Comparison of ENCODE assay signal across 21 mouse cellular contexts in the genomic region with DNA sequence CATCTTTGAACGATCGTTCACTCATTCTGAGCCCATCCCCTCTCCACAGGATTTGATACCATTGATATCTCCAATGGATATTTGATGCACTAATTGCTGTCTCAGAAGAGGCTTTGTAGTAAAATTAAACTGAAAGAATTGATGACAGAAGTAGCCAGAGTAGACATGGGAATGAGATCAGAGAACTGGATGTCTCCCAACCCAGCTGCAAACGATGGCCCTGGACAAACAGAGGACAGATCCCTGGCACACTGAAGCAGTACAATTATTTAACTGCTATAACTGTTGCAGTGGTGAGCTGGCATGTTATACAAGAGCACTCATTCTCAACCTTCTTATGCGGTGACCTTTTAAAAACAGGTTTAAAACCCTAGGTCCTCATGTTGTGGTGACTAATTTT.
A peak's percentile ranks its signal among the peaks of the same experiment; 100 is the strongest.
DNase-seq lines count a peak whose midpoint lies in the region; ATAC-seq lines count a peak whose summit lies in the region.
"Had no signal": no experiment of that assay in that cellular context is flagged by ENCODE, and none has a peak within 500 bp of the region (broad histone marks: within the 10 kb centered on the region; RNA-seq: fewer than 3 reads in every experiment).

No protein-coding gene starts in this region.

- peak; percentile 93 for ATAC-seq in frontal cortex, adult (ENCODE audit: low TSS enrichment)
- ATAC-seq: forebrain, embryonic 13.5 days; inflammation-experienced regulatory T-cells, adult 6 months; liver, embryonic 12.5 days had no signal

- no peak for DNase-seq in frontal cortex, postnatal 25 days (ENCODE audit: low spot score in 2 of 2)
- DNase-seq in layer of hippocampus, adult 11-12 months (ENCODE audit: low spot score): peak; percentile 56
- DNase-seq in layer of hippocampus, postnatal 36 days: no peak
- peak; percentile 26 for DNase-seq in right cerebral cortex, adult 18-20 months
- DNase-seq in right cerebral cortex, postnatal 4 days: no peak
- DNase-seq in telencephalon, adult 2 months (ENCODE audit: low read depth, low spot score): peak; percentile 44
- DNase-seq: adrenal gland, adult 2 months; cerebellum, adult 18-20 months; gastrocnemius, postnatal 14 days; heart, postnatal 10 days; kidney, adult 8-10 months; kidney, postnatal 14 days; lung, embryonic 14.5 days; lung, postnatal 4 days; retina, postnatal 1 day; spleen, adult 18-20 months; thymus, postnatal 36 days had no signal

Comparison
In these comparisons a context has a peak if more than half of its experiments do, and no peak if none do; other contexts are left out.
1. DNase-seq: peak in layer of hippocampus, adult 11-12 months (single experiment), right cerebral cortex, adult 18-20 months (single experiment) and telencephalon, adult 2 months (single experiment); none in frontal cortex, postnatal 25 days (0 of 2), layer of hippocampus, postnatal 36 days (0 of 2) and right cerebral cortex, postnatal 4 days (single experiment).